In the genomic region with DNA sequence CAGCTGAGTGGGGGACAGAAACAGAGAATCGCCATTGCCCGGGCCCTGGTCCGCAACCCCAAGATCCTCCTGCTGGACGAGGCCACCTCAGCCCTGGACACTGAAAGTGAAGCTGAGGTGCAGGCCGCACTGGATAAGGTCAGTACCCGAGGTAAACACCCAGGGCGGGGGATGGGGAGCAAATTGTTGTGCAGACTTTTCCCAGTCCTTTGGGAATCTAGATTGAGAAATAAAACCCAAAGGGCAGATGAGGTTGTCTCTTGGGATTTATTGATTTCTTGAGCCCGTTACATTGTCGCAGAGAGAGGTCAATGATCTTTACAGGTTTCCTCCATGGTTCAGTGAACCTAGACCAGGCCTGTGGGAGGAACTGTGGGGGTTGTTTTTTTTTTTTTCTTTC, we compare ENCODE assay signal across 20 mouse cellular contexts.
"Had no signal": no experiment of that assay in that cellular context is flagged by ENCODE, and none has a peak within 500 bp of the region (broad histone marks: within the 10 kb centered on the region; RNA-seq: fewer than 3 reads in every experiment).

No protein-coding gene starts in this region.

- DNase-seq: kidney, adult 11 months; kidney, adult 8-10 months; kidney, postnatal 14 days; kidney, postnatal 4 days; left cerebral cortex, postnatal 4 days; lung, embryonic 14.5 days; retina, postnatal 1 day; right cerebral cortex, postnatal 25 days; spleen, adult 18-20 months; thymus, postnatal 36 days had no signal

- H3K36me3 ChIP-seq: intestine, embryonic 15.5 days; kidney, embryonic 15.5 days; limb, embryonic 12.5 days; limb, embryonic 15.5 days; midbrain, embryonic 12.5 days; midbrain, embryonic 15.5 days; neural tube, embryonic 13.5 days; stomach, embryonic 15.5 days had no signal

- ATAC-seq: intestine, embryonic 15.5 days; lung, postnatal 0 days; midbrain, embryonic 15.5 days had no signal

- H3K9me3 ChIP-seq: intestine, embryonic 15.5 days; limb, embryonic 15.5 days; midbrain, embryonic 15.5 days; stomach, embryonic 15.5 days had no signal

- H3K27me3 ChIP-seq: intestine, embryonic 15.5 days; kidney, embryonic 15.5 days; limb, embryonic 12.5 days; limb, embryonic 15.5 days; midbrain, embryonic 12.5 days; midbrain, embryonic 15.5 days; neural tube, embryonic 13.5 days; stomach, embryonic 15.5 days had no signal

- H3K4me3 ChIP-seq: intestine, embryonic 15.5 days; kidney, embryonic 15.5 days; limb, embryonic 12.5 days; limb, embryonic 15.5 days; midbrain, embryonic 12.5 days; midbrain, embryonic 15.5 days; neural tube, embryonic 13.5 days; stomach, embryonic 15.5 days had no signal

- H3K27ac ChIP-seq: intestine, embryonic 15.5 days; kidney, embryonic 15.5 days; limb, embryonic 12.5 days; limb, embryonic 15.5 days; macrophage; midbrain, embryonic 12.5 days; midbrain, embryonic 15.5 days; neural tube, embryonic 13.5 days; stomach, embryonic 15.5 days had no signal

- H3K9ac ChIP-seq: intestine, embryonic 15.5 days; kidney, embryonic 15.5 days; limb, embryonic 12.5 days; limb, embryonic 15.5 days; lung, embryonic 14.5 days; midbrain, embryonic 12.5 days; midbrain, embryonic 15.5 days; neural tube, embryonic 13.5 days; stomach, embryonic 15.5 days had no signal

- H3K4me2 ChIP-seq: intestine, embryonic 15.5 days; kidney, embryonic 15.5 days; limb, embryonic 12.5 days; limb, embryonic 15.5 days; lung, embryonic 14.5 days; midbrain, embryonic 12.5 days; midbrain, embryonic 15.5 days; neural tube, embryonic 13.5 days; stomach, embryonic 15.5 days had no signal

- H3K4me1 ChIP-seq: intestine, embryonic 15.5 days; kidney, embryonic 15.5 days; limb, embryonic 12.5 days; limb, embryonic 15.5 days; midbrain, embryonic 12.5 days; midbrain, embryonic 15.5 days; neural tube, embryonic 13.5 days; stomach, embryonic 15.5 days had no signal
